Mouse (Mus musculus) embryonic facial prominence, embryonic 12.5 days (tissue): ENCODE measurements around the gene Snx15. TPM values are rescaled to one million over a fixed set of nuclear protein-coding genes. Genes with fewer than 3 reads are reported as not detected.

Source experiments
- polyA plus RNA-seq: library from polyadenylated mRNA; unstranded; fragments of >200 nt; fragmentation: Nextera tagmentation; extraction: Ambion mirVana; gene quantifications from 2 replicates; pipeline ENCODE4 v1.2.1, GENCODE M21; 2016

Snx15 gene
- polyA plus RNA-seq, 1 experiment from 2014 or later, result 33.6 TPM

Other genes with a start within 250 kb of the Snx15 start
- 5.3 and 6.3 TPM in 2 replicates for gene Tigd3, start 234.2 kb downstream of the Snx15 start, polyA plus RNA-seq
- gene Dpf2, start 215.3 kb downstream of the Snx15 start, polyA plus RNA-seq, result 192 and 207 TPM in 2 replicates
- gene Cdc42ep2, start 203.5 kb downstream of the Snx15 start, polyA plus RNA-seq, result 3.6 and 4.2 TPM in 2 replicates
- 80.5 and 82.9 TPM in 2 replicates for gene Pola2, start 164.1 kb downstream of the Snx15 start, polyA plus RNA-seq
- gene Slc22a20, start 142.2 kb downstream of the Snx15 start, polyA plus RNA-seq, result not detected in 2 replicates
- 7.0 and 7.7 TPM in 2 replicates for gene Capn1, start 112.4 kb downstream of the Snx15 start, polyA plus RNA-seq
- gene Syvn1, start 81.7 kb downstream of the Snx15 start, polyA plus RNA-seq, result 26.4 and 29.8 TPM in 2 replicates
- 79.3 and 79.4 TPM in 2 replicates for gene Mrpl49, start 70.5 kb downstream of the Snx15 start, polyA plus RNA-seq
- gene Fau, start 70.5 kb downstream of the Snx15 start, polyA plus RNA-seq, result 703 and 704 TPM in 2 replicates
- gene Znhit2, start 67.1 kb downstream of the Snx15 start, polyA plus RNA-seq, result 38.1 and 39.3 TPM in 2 replicates
- 31.9 and 33.2 TPM in 2 replicates for gene Tm7sf2, start 59.9 kb downstream of the Snx15 start, polyA plus RNA-seq
- gene Vps51, start 51.1 kb downstream of the Snx15 start, polyA plus RNA-seq, result 76.0 and 78.4 TPM in 2 replicates
- gene Tmem262, start 48.3 kb downstream of the Snx15 start, polyA plus RNA-seq, result not detected in 2 replicates
- 1.2 and 2.0 TPM in 2 replicates for gene Gm28374, start 46.0 kb downstream of the Snx15 start, polyA plus RNA-seq
- gene Zfpl1, start 43.3 kb downstream of the Snx15 start, polyA plus RNA-seq, result 75.5 and 80.8 TPM in 2 replicates
- gene Cdca5, start 43.3 kb downstream of the Snx15 start, polyA plus RNA-seq, result 40.6 TPM in 2 replicates
- 0.43 and 0.50 TPM in 2 replicates for gene AC131692.1, start 33.9 kb downstream of the Snx15 start, polyA plus RNA-seq
- 0.55 and 0.64 TPM in 2 replicates for gene Naaladl1, start 22.5 kb downstream of the Snx15 start, polyA plus RNA-seq
- 55.6 and 58.8 TPM in 2 replicates for gene Sac3d1, start 9.7 kb downstream of the Snx15 start, polyA plus RNA-seq
- gene Batf2, start 12.7 kb upstream of the Snx15 start, polyA plus RNA-seq, result not detected in 2 replicates
- gene Arl2, start 13.2 kb upstream of the Snx15 start, polyA plus RNA-seq, result 100 and 102 TPM in 2 replicates
- gene Majin, start 56.1 kb upstream of the Snx15 start, polyA plus RNA-seq, result not detected in 2 replicates
- 2.3 and 3.1 TPM in 2 replicates for gene Gpha2, start 98.1 kb upstream of the Snx15 start, polyA plus RNA-seq
- 34.5 and 40.1 TPM in 2 replicates for gene Ppp2r5b, start 107.6 kb upstream of the Snx15 start, polyA plus RNA-seq
- 11.7 and 12.0 TPM in 2 replicates for gene Atg2a, start 113.4 kb upstream of the Snx15 start, polyA plus RNA-seq
- gene Ehd1, start 148.4 kb upstream of the Snx15 start, polyA plus RNA-seq, result 76.6 and 77.6 TPM in 2 replicates
- gene Cdc42bpg, start 178.2 kb upstream of the Snx15 start, polyA plus RNA-seq, result 0.65 and 0.95 TPM in 2 replicates
- gene Men1, start 206.7 kb upstream of the Snx15 start, polyA plus RNA-seq, result 107 and 111 TPM in 2 replicates
- 15.6 and 16.8 TPM in 2 replicates for gene Map4k2, start 212.8 kb upstream of the Snx15 start, polyA plus RNA-seq
- 158 and 159 TPM in 2 replicates for gene Sf1, start 235.4 kb upstream of the Snx15 start, polyA plus RNA-seq